Mouse (Mus musculus) CH12.LX (cell line): ENCODE measurements around the gene Lrrc58. TPM values are rescaled to one million over a fixed set of nuclear protein-coding genes. Genes with fewer than 3 reads are reported as not detected.
A peak's percentile ranks its signal among the peaks of the same experiment; 100 is the strongest.

Experiments
- DNase-seq: peaks from one replicate; pipeline ENCODE4 v3.0.0-alpha.2; 2013; ENCODE audit errors: extremely low read depth
- H3K27ac ChIP-seq: 2 replicates; pipeline ENCODE4 v1.5.1; 2012; ENCODE audit warnings: low read depth, mild to moderate bottlenecking, control low read depth, moderate library complexity; ENCODE audit not compliant: insufficient read depth
- H3K27me3 ChIP-seq: replicated peaks from 2 replicates; pipeline ENCODE3; 2012; ENCODE audit warnings: inconsistent platforms
- H3K36me3 ChIP-seq, 2 experiments: replicated peaks in 1 of 2; 2 replicates each; pipeline versions ENCODE3 to v1.6.1; 2012; ENCODE audit warnings: inconsistent platforms in 1 of 2, low read length in 1 of 2, mild to moderate bottlenecking in 1 of 2, mixed read lengths in 1 of 2, moderate library complexity in 1 of 2; ENCODE audit not compliant: control insufficient read depth in 1 of 2, insufficient read depth in 1 of 2
- H3K4me1 ChIP-seq, 2 experiments: 2 replicates each; pipeline ENCODE4 v1.6.1; 2012; ENCODE audit warnings: inconsistent platforms in 1 of 2, moderate library complexity in 1 of 2; ENCODE audit not compliant: insufficient read depth in 2 of 2, control insufficient read depth in 1 of 2
- H3K4me2 ChIP-seq: 2 replicates; pipeline ENCODE4 v1.6.1; 2012; ENCODE audit warnings: low read depth, mild to moderate bottlenecking, control low read depth; ENCODE audit not compliant: poor library complexity, insufficient read depth, severe bottlenecking
- H3K4me3 ChIP-seq, 3 experiments: fragments of 150-350 bp in 1 of 3; sonication (generic) in 1 of 3; replicated peaks in 1 of 3; 2 replicates each; pipeline versions ENCODE3 to v1.5.1; 2011 to 2012; ENCODE audit warnings: low read depth in 2 of 3, low read length in 2 of 3, mild to moderate bottlenecking in 2 of 3, moderate library complexity in 2 of 3, control low read depth in 1 of 3, improper control_type of control experiment in 1 of 3, inconsistent platforms in 1 of 3, mixed read lengths in 1 of 3; ENCODE audit not compliant: poor library complexity in 1 of 3
- H3K79me2 ChIP-seq: replicated peaks from 2 replicates; pipeline ENCODE4 v1.6.1; 2012; ENCODE audit warnings: mild to moderate bottlenecking, moderate library complexity; ENCODE audit not compliant: control insufficient read depth, poor library complexity, insufficient read depth, severe bottlenecking; ENCODE audit errors: extremely low read depth
- H3K9ac ChIP-seq: 2 replicates; pipeline ENCODE4 v1.6.1; 2012; ENCODE audit warnings: low read depth, mild to moderate bottlenecking, control low read depth, moderate library complexity; ENCODE audit not compliant: insufficient read depth
- H3K9me3 ChIP-seq: replicated peaks from 2 replicates; pipeline ENCODE3; 2012; ENCODE audit warnings: low read length, inconsistent platforms, mixed read lengths
- BHLHE40 ChIP-seq: IDR thresholded peaks from 2 replicates; pipeline ENCODE4 v1.6.1; 2011; ENCODE audit warnings: mild to moderate bottlenecking, low read depth, low read length, improper control_type of control experiment
- CTCF ChIP-seq, 2 experiments: IDR thresholded peaks in 1 of 2; conservative IDR thresholded peaks in 1 of 2; 2 replicates each; pipeline ENCODE4 v1.5.1; 2011 to 2012; ENCODE audit warnings: low read depth in 2 of 2, low read length in 2 of 2, improper control_type of control experiment in 1 of 2, inconsistent platforms in 1 of 2, mild to moderate bottlenecking in 1 of 2, moderate library complexity in 1 of 2
- ELF1 ChIP-seq: IDR thresholded peaks from 2 replicates; pipeline ENCODE4 v1.6.1; 2014; ENCODE audit warnings: low read depth, mild to moderate bottlenecking, inconsistent platforms, low read length, improper control_type of control experiment
- JUN ChIP-seq: IDR thresholded peaks from 2 replicates; pipeline ENCODE4 v1.6.1; 2011; ENCODE audit warnings: low read depth, mild to moderate bottlenecking, low read length, improper control_type of control experiment, moderate library complexity; ENCODE audit not compliant: insufficient read depth
- KAT2A ChIP-seq: IDR thresholded peaks from 2 replicates; pipeline ENCODE4 v1.6.1; 2012; ENCODE audit warnings: low read length, improper control_type of control experiment, inconsistent platforms; ENCODE audit not compliant: insufficient replicate concordance
- MAFK ChIP-seq: IDR thresholded peaks from 2 replicates; pipeline ENCODE4 v1.6.1; 2011; ENCODE audit warnings: low read length, improper control_type of control experiment; ENCODE audit not compliant: insufficient replicate concordance
- MYC ChIP-seq: IDR thresholded peaks from 2 replicates; pipeline ENCODE4 v1.6.1; 2011; ENCODE audit warnings: low read depth, mild to moderate bottlenecking, improper control_type of control experiment, low read length
- NELFE ChIP-seq: IDR thresholded peaks from 2 replicates; pipeline ENCODE4 v1.6.1; 2011; ENCODE audit warnings: low read depth, low read length, improper control_type of control experiment
- PAX5 ChIP-seq: IDR thresholded peaks from 2 replicates; pipeline ENCODE4 v1.6.1; 2012; ENCODE audit warnings: low read length, inconsistent platforms, mixed read lengths
- USF2 ChIP-seq: conservative IDR thresholded peaks from 2 replicates; pipeline ENCODE4 v1.6.1; 2011; ENCODE audit warnings: low read depth, low read length, improper control_type of control experiment
- ZC3H11A ChIP-seq: IDR thresholded peaks from 2 replicates; pipeline ENCODE4 v1.6.1; 2012; ENCODE audit warnings: low read depth, mild to moderate bottlenecking, inconsistent platforms, low read length, improper control_type of control experiment
- ZKSCAN1 ChIP-seq: IDR thresholded peaks from 2 replicates; pipeline ENCODE4 v1.6.1; 2012; ENCODE audit warnings: low read depth, inconsistent platforms, low read length, improper control_type of control experiment, borderline replicate concordance
- dilution Hi-C: fragments of 300-500 bp; cut with MboI; formaldehyde crosslinking; loops from 2 replicates; pipeline ENCODE4 v1.14.3; 2020; ENCODE audit warnings: low sequenced_read_pairs; ENCODE audit not compliant: extremely low pct_unique_long_range_greater_than_20kb, extremely low pct_ligation_motif_present
- in situ Hi-C: fragments of 300-500 bp; cut with MboI; formaldehyde crosslinking; loops from 3 replicates; pipeline ENCODE4 v1.14.3; 2019; ENCODE audit warnings: low sequenced_read_pairs, low pct_ligation_motif_present, low pct_unique_long_range_greater_than_20kb, mixed read lengths
- polyA plus RNA-seq: library from polyadenylated mRNA; unstranded; fragments of >175 nt; gene quantifications from 2 replicates; pipeline ENCODE4 v1.2.1, GENCODE M21; 2012; ENCODE audit warnings: low read depth; ENCODE audit not compliant: insufficient read length
- total RNA-seq, 2 experiments: library from RNA; depleted of rRNA; stranded (reverse); fragments of 300-350 nt in 1 of 2; fragments of >200 nt in 1 of 2; gene quantifications; 2 replicates each; pipeline ENCODE4 v1.2.3; 2012 to 2014

Lrrc58 gene
- total and polyA plus RNA-seq, 3 experiments, result 17.4 to 30.8 (median 28.4) TPM

GRCm38 (mm10) chr16:37926087-37926486, 57.9 kb downstream of the Lrrc58 start:
- TF ChIP-seq ELF1 (no peak), KAT2A (no peak)
- dilution Hi-C loops (no loop called here), in situ Hi-C loops (no loop called here)

GRCm38 (mm10) chr16:37927117-37927516, 58.9 kb downstream of the Lrrc58 start:
- Histone ChIP-seq H3K36me3 (no peaks in the 10 kb centered on the region), H3K9me3 (peaks cover 4% of the 10 kb centered on the region), H3K79me2 (no peaks in the 10 kb centered on the region), H3K27ac (no peak overlapping the region), H3K27me3 (no peaks in the 10 kb centered on the region), H3K4me2 (no peak overlapping the region), H3K4me1 (no peaks in the 10 kb centered on the region), H3K4me3 (no peak overlapping the region), H3K9ac (no peak overlapping the region)
- dilution Hi-C loops (no loop called here), in situ Hi-C loops (no loop called here)
- TF ChIP-seq MYC, result no peak
- no peak for TF ChIP-seq PAX5
- no peak for TF ChIP-seq JUN
- no peak for DNase-seq

More at GRCm38 (mm10) chr16:37926087-37926486, 57.9 kb downstream of the Lrrc58 start:
- peaks cover 0 to under 1% of the 10 kb centered on the region in 2 experiments; a peak in 1 of 4 replicates for H3K4me1 ChIP-seq
- no peak overlapping the region for H3K27ac ChIP-seq
- no peaks in the 10 kb centered on the region for H3K27me3 ChIP-seq
- no peaks in the 10 kb centered on the region for H3K9me3 ChIP-seq
- DNase-seq, result no peak
- no peak overlapping the region for H3K4me2 ChIP-seq
- H3K9ac ChIP-seq, result no peak overlapping the region
- no peaks in the 10 kb centered on the region for H3K79me2 ChIP-seq
- no peak overlapping the region for H3K4me3 ChIP-seq
- no peaks in the 10 kb centered on the region for H3K36me3 ChIP-seq

GRCm38 (mm10) chr16:37929006-37929405, 60.8 kb downstream of the Lrrc58 start:
- Histone ChIP-seq H3K9ac (no peak overlapping the region), H3K36me3 (no peaks in the 10 kb centered on the region)
- dilution Hi-C loops, result no loop called here

GRCm38 (mm10) chr16:37929626-37930025, 61.4 kb downstream of the Lrrc58 start:
- Histone ChIP-seq H3K4me1 (no peaks in the 10 kb centered on the region), H3K4me3 (no peak overlapping the region), H3K27me3 (no peaks in the 10 kb centered on the region), H3K4me2 (no peak overlapping the region), H3K9me3 (peaks cover 4% of the 10 kb centered on the region), H3K9ac (no peak overlapping the region), H3K36me3 (no peaks in the 10 kb centered on the region), H3K27ac (no peak overlapping the region), H3K79me2 (no peaks in the 10 kb centered on the region)
- DNase-seq, result no peak
- TF ChIP-seq USF2, result no peak
- TF ChIP-seq CTCF (conservative IDR thresholded peaks at IDR 0.05 in 1 of 2, IDR thresholded peaks at IDR 0.05 in 1 of 2; ENCODE audit: low read depth in 2 of 2, low read length in 2 of 2), result peak in 1 of 2 experiments; percentile 31; a peak in 1 of 4 replicates
- dilution Hi-C loops (no loop called here), in situ Hi-C loops (no loop called here)

More at GRCm38 (mm10) chr16:37929006-37929405, 60.8 kb downstream of the Lrrc58 start:
- Histone ChIP-seq H3K79me2 (no peaks in the 10 kb centered on the region), H3K4me3 (no peak overlapping the region), H3K27ac (no peak overlapping the region), H3K9me3 (peaks cover 4% of the 10 kb centered on the region), H3K27me3 (no peaks in the 10 kb centered on the region), H3K4me1 (no peaks in the 10 kb centered on the region), H3K4me2 (no peak overlapping the region)
- no peak for TF ChIP-seq BHLHE40
- no peak for TF ChIP-seq MAFK
- TF ChIP-seq ZC3H11A, result no peak
- no peak for TF ChIP-seq ZKSCAN1
- no peak for TF ChIP-seq NELFE
- DNase-seq, result no peak
- in situ Hi-C loops, result no loop called here
